In the genomic region with DNA sequence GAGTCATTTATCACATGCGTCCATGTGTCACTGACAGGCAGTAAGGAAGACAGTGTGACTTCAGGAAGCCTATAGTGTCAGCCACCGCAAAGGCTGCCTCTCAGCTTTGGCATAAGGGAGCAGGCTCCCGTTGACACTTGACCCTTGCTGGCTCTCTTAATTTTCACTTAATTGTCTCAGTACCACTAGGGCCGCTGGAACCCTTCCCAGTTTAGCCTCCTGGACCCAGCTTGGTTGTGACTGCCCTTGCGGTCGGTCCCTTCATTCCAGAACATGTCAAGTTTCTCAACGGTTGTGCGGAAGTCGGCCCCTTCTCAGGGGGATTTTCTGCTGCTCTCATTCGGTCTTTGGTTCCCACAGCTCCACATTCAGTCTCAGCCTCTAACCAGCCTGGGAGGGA, we compare ENCODE assay signal across 24 mouse cellular contexts.
DNase-seq lines count a peak whose midpoint lies in the region; ATAC-seq and TF ChIP-seq lines count a peak whose summit lies in the region.
"Had no signal": no experiment of that assay in that cellular context is flagged by ENCODE, and none has a peak within 500 bp of the region (broad histone marks: within the 10 kb centered on the region; RNA-seq: fewer than 3 reads in every experiment).

No protein-coding gene starts in this region.

- 0 out of 2 replicates have a peak, but pooled peaks cover 3% of the 10 kb centered on the region for H3K27me3 ChIP-seq in kidney, embryonic 15.5 days
- H3K27me3 ChIP-seq in lung, postnatal 0 days (replicated peaks; ENCODE audit: insufficient read depth, low read length), result no peaks in the 10 kb centered on the region
- H3K27me3 ChIP-seq: embryonic facial prominence, embryonic 13.5 days; embryonic facial prominence, embryonic 15.5 days had no signal

- TF ChIP-seq CTCF in lung, adult 2 months (IDR thresholded peaks at IDR 0.05; ENCODE audit: insufficient read depth, low read length), result no peak
- no peak for TF ChIP-seq CTCF in lung, postnatal 0 days (IDR thresholded peaks at IDR 0.05)

- H3K4me3 ChIP-seq in kidney, embryonic 15.5 days (replicated peaks), result no peak overlapping the region
- H3K4me3 ChIP-seq in lung, adult 2 months (replicated peaks; ENCODE audit: extremely low read depth, low read depth, low read length), result no peak overlapping the region
- H3K4me3 ChIP-seq in lung, postnatal 0 days (ENCODE audit: low read depth, low read length), result no peak overlapping the region
- H3K4me3 ChIP-seq: embryonic facial prominence, embryonic 13.5 days; embryonic facial prominence, embryonic 15.5 days; erythroblast, embryonic 14.5 days; forebrain, embryonic 10.5 days; forebrain, embryonic 12.5 days had no signal

- ATAC-seq in kidney, embryonic 15.5 days (replicated peaks; ENCODE audit: low FRiP score), result no peak
- ATAC-seq in lung, postnatal 0 days, result no peak
- ATAC-seq: forebrain, embryonic 14.5 days had no signal

- WGBS in kidney, embryonic 15.5 days, result 49% methylated on average over 10 of the region's 10 CpGs
- WGBS in lung, adult 2 months, result 62% methylated on average over 10 of the region's 10 CpGs
- WGBS in lung, postnatal 0 days, result 65% methylated on average over 10 of the region's 10 CpGs

- TF ChIP-seq EP300 in lung, postnatal 0 days (IDR thresholded peaks at IDR 0.05), result no peak

- H3K4me2 ChIP-seq in kidney, embryonic 15.5 days, result no peak overlapping the region
- H3K4me2 ChIP-seq in lung, postnatal 0 days (replicated peaks; ENCODE audit: low read depth, low read length), result no peak overlapping the region
- H3K4me2 ChIP-seq: embryonic facial prominence, embryonic 13.5 days; embryonic facial prominence, embryonic 15.5 days; forebrain, embryonic 12.5 days had no signal

- no peak overlapping the region for H3K9ac ChIP-seq in kidney, embryonic 15.5 days
- H3K9ac ChIP-seq in lung, postnatal 0 days (replicated peaks; ENCODE audit: low read depth), result no peak overlapping the region
- H3K9ac ChIP-seq: embryonic facial prominence, embryonic 13.5 days; embryonic facial prominence, embryonic 15.5 days; forebrain, embryonic 12.5 days had no signal

- H3K36me3 ChIP-seq in kidney, embryonic 15.5 days, result no peaks in the 10 kb centered on the region
- H3K36me3 ChIP-seq in lung, postnatal 0 days (ENCODE audit: insufficient read depth, low read length), result no peaks in the 10 kb centered on the region
- H3K36me3 ChIP-seq: embryonic facial prominence, embryonic 13.5 days; embryonic facial prominence, embryonic 15.5 days; forebrain, embryonic 10.5 days; forebrain, embryonic 12.5 days had no signal

- no peak for TF ChIP-seq POLR2A in lung, adult 2 months (IDR thresholded peaks at IDR 0.05; ENCODE audit: borderline replicate concordance, extremely low read depth, low read depth, low read length)

- H3K9me3 ChIP-seq in kidney, embryonic 15.5 days (replicated peaks), result no peaks in the 10 kb centered on the region
- no peaks in the 10 kb centered on the region for H3K9me3 ChIP-seq in lung, postnatal 0 days (ENCODE audit: low read length)
- H3K9me3 ChIP-seq: embryonic facial prominence, embryonic 13.5 days; embryonic facial prominence, embryonic 15.5 days; forebrain, embryonic 10.5 days; forebrain, embryonic 12.5 days had no signal

- H3K27ac ChIP-seq in kidney, embryonic 15.5 days, result no peak overlapping the region
- H3K27ac ChIP-seq in lung, postnatal 0 days (ENCODE audit: low read length), result no peak overlapping the region
- H3K27ac ChIP-seq: embryonic facial prominence, embryonic 13.5 days; embryonic facial prominence, embryonic 15.5 days; forebrain, embryonic 12.5 days had no signal

- peak; percentile 56 for DNase-seq in kidney, postnatal 10 days
- DNase-seq in kidney, adult 11 months, result no peak
- peak; percentile 22 to 49 for DNase-seq in kidney, postnatal 4 days
- DNase-seq in lung, postnatal 10 days, result peak; percentile 45
- DNase-seq in lung, adult 2 months, result no peak
- peak; percentile 15 to 55 for DNase-seq in lung, postnatal 4 days
- DNase-seq in lung, postnatal 0 days (ENCODE audit: low spot score), result no peak
- DNase-seq: adrenal gland, adult 2 months; adrenal gland, postnatal 10 days; adrenal gland, postnatal 25 days; cerebellum, adult 11 months; cerebellum, adult 18-20 months; cerebellum, adult 8-10 months; cerebellum, adult 9-11 months; cerebellum, postnatal 14 days; cerebellum, postnatal 36 days; embryo, embryonic 11 days had no signal

- peaks cover 12% of the 10 kb centered on the region; the same call in 1 of the 2 replicates for H3K4me1 ChIP-seq in kidney, embryonic 15.5 days
- H3K4me1 ChIP-seq in lung, adult 2 months (ENCODE audit: control insufficient read depth, insufficient read depth, low read length), result no peaks in the 10 kb centered on the region
- H3K4me1 ChIP-seq in lung, postnatal 0 days (ENCODE audit: insufficient read depth, low read depth, low read length), result no peaks in the 10 kb centered on the region
- H3K4me1 ChIP-seq: embryonic facial prominence, embryonic 13.5 days; embryonic facial prominence, embryonic 15.5 days had no signal

Comparison
In these comparisons a context has a peak if more than half of its experiments do, and no peak if none do; other contexts are left out.
1. DNase-seq: peak in kidney, postnatal 10 days (single experiment), kidney, postnatal 4 days (2 of 2), lung, postnatal 10 days (single experiment) and lung, postnatal 4 days (2 of 2); none in kidney, adult 11 months (single experiment), lung, adult 2 months (single experiment) and lung, postnatal 0 days (single experiment).